Mouse (Mus musculus) liver, postnatal 0 days (tissue): Measurements from ENCODE around the gene Cxxc4.

Experiments
- CTCF ChIP-seq: sonication (generic); IDR thresholded peaks from 2 replicates; pipeline ENCODE4 v1.5.1; 2016; ENCODE audit warnings: antibody characterized with exemption, low read depth
- EP300 ChIP-seq: IDR thresholded peaks from 2 replicates; pipeline ENCODE4 v1.6.1; 2016; ENCODE audit warnings: antibody characterized with exemption, low read depth, mild to moderate bottlenecking

- no peak for TF ChIP-seq EP300
- no peak for TF ChIP-seq CTCF
These were observed 36.4 kb upstream of the Cxxc4 start for GRCm38 (mm10) chr3:134199892-134200291.
